Mouse (Mus musculus): ENCODE data around the gene Frrs1l. TPM values are rescaled to one million over a fixed set of nuclear protein-coding genes. Genes with fewer than 3 reads are reported as not detected.

The Frrs1l gene
- polyA plus RNA-seq, 1 experiment from 2014 or later = 26.1 TPM

DNA sequence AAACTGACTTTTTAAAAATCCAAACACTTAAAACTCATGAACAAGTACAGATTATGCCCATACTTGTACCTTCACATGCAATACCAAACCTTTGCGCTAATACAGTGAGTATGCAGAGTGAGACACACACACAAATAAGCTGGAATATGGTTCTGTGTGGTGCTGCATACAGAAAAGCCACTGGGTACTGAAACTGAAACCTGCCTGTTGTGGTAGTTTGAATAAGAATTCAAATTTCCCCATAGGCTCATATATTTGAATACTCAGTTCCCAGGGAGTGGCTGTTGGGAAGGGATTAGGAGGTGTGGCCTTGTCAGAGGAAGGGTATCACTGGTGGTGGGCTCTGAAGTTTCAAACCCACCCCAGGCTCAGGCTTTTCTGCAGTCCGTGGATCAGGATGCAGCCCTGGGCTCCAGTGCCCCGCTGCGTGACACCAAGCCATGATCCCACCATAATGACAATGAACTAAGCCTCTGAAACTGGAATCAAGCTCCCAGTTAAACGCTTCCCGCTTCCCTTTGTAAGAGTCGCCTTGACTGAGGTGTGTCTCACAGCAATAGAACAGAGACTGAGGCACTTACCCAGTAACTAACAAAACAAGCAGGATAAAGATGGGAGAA lies 77.7 kb downstream of the Frrs1l start:
- WGBS = 93% methylated on average over 7 of the region's 7 CpGs
- H3K4me1 ChIP-seq = no peaks in the 10 kb centered on the region
- H3K4me2 ChIP-seq = no peak overlapping the region
- H3K36me3 ChIP-seq = peaks cover 55% of the 10 kb centered on the region
- H3K4me3 ChIP-seq (replicated peaks) = no peak overlapping the region
- no peak overlapping the region for H3K9ac ChIP-seq (replicated peaks)
- no peak overlapping the region for H3K27ac ChIP-seq (replicated peaks)
- no peaks in the 10 kb centered on the region for H3K9me3 ChIP-seq (replicated peaks)
- no peak for ATAC-seq (ENCODE audit: low FRiP score)
- no peaks in the 10 kb centered on the region for H3K27me3 ChIP-seq (replicated peaks)

DNA sequence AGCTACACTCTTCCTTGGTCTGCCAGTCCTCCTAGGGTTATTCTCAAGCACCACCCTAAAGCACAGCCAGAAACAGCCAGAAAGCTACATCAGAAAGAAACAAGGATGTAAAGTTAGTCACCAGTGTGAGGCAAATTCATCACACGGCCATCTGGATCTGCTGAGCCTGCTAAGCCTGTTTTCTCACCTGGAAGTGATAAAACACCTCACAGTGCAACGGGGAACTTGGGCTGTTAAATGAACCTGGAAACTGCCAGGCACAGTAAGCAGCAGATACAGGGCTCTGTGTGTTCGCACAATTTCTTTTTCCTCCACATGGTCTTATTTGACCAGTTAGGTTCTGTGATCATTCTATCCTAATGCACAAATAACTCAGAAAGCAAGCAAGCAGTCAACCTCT lies 80.6 kb downstream of the Frrs1l start:
- Histone ChIP-seq H3K27me3 (replicated peaks) (no peaks in the 10 kb centered on the region), H3K9me3 (replicated peaks) (no peaks in the 10 kb centered on the region), H3K27ac (replicated peaks) (no peak overlapping the region), H3K4me1 (no peaks in the 10 kb centered on the region), H3K36me3 (peaks cover 57% of the 10 kb centered on the region), H3K4me2 (no peak overlapping the region), H3K4me3 (replicated peaks) (no peak overlapping the region), H3K9ac (replicated peaks) (no peak overlapping the region)
- ATAC-seq (ENCODE audit: low FRiP score) = no peak
- WGBS = 91% methylated on average over 3 of the region's 3 CpGs

DNA sequence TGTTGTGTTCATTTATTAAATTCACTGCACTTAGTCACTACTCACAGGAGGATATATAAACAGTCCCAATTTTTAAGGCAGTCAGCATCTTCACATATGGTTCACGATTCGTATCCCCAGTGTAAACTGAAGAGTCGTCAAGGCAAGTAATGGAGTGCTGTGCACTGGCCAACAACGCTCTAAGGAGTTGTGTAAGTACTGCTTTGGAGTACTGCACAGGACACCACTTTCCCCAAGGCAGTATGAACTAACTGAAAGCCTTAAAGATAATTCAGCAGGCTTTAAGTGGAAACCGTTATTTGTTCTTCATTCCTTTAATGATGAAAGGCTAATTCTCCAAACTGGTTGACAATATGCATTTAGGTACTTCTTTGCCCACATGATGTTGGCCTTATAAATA lies 82.5 kb downstream of the Frrs1l start:
- Histone ChIP-seq H3K27ac (replicated peaks) (no peak overlapping the region), H3K4me1 (no peaks in the 10 kb centered on the region), H3K4me3 (replicated peaks) (no peak overlapping the region), H3K9me3 (replicated peaks) (no peaks in the 10 kb centered on the region), H3K9ac (replicated peaks) (no peak overlapping the region), H3K36me3 (peaks cover 54% of the 10 kb centered on the region), H3K27me3 (replicated peaks) (no peaks in the 10 kb centered on the region), H3K4me2 (no peak overlapping the region)
- WGBS = 84% methylated on average over 5 of the region's 5 CpGs
- no peak for ATAC-seq (ENCODE audit: low FRiP score)

Other genes with a start within 250 kb of the Frrs1l start
- not detected in 2 replicates for gene Actl7b, start 248.9 kb downstream of the Frrs1l start, polyA plus RNA-seq (2015; fragmentation: Nextera tagmentation; extraction: Ambion mirVana)
- gene Actl7a, start 247.0 kb downstream of the Frrs1l start, polyA plus RNA-seq (2015; fragmentation: Nextera tagmentation; extraction: Ambion mirVana) = not detected in 2 replicates
- gene Elp1, start 188.1 kb downstream of the Frrs1l start, polyA plus RNA-seq (2015; fragmentation: Nextera tagmentation; extraction: Ambion mirVana) = 57.4 and 60.4 TPM in 2 replicates
- 13.3 and 16.5 TPM in 2 replicates for gene Fam206a, start 188.0 kb downstream of the Frrs1l start, polyA plus RNA-seq (2015; fragmentation: Nextera tagmentation; extraction: Ambion mirVana)
- 16.0 and 17.1 TPM in 2 replicates for gene Ctnnal1, start 125.2 kb downstream of the Frrs1l start, polyA plus RNA-seq (2015; fragmentation: Nextera tagmentation; extraction: Ambion mirVana)
- gene Tmem245, start 43.0 kb downstream of the Frrs1l start, polyA plus RNA-seq (2015; fragmentation: Nextera tagmentation; extraction: Ambion mirVana) = 9.9 and 10.8 TPM in 2 replicates
- gene Epb41l4b, start 153.0 kb upstream of the Frrs1l start, polyA plus RNA-seq (2015; fragmentation: Nextera tagmentation; extraction: Ambion mirVana) = 4.5 and 6.5 TPM in 2 replicates